Mouse (Mus musculus) brain, embryonic 14.5 days (tissue): ENCODE results near the gene Arid5b.

ENCODE experiments used
- CTCF ChIP-seq: fragments of 200-500 bp; IDR thresholded peaks from 2 replicates; pipeline ENCODE4 v1.5.1; 2012; ENCODE audit warnings: inconsistent platforms, mild to moderate bottlenecking, moderate library complexity, borderline replicate concordance; ENCODE audit not compliant: insufficient read depth, insufficient read length; ENCODE audit errors: extremely low read depth
- POLR2A ChIP-seq: fragments of 200-500 bp; IDR thresholded peaks from 2 replicates; pipeline ENCODE4 v1.6.1; 2012; ENCODE audit warnings: mild to moderate bottlenecking, inconsistent platforms, borderline replicate concordance; ENCODE audit not compliant: poor library complexity, insufficient read depth, insufficient read length, severe bottlenecking; ENCODE audit errors: extremely low read depth

GRCm38 (mm10) chr10:68079910-68080670, 198.4 kb downstream of the Arid5b start:
- TF ChIP-seq POLR2A (no peak), CTCF (no peak)
